Mouse (Mus musculus) CH12.LX (cell line): ENCODE measurements around the gene Sp100. TPM values are rescaled to one million over a fixed set of nuclear protein-coding genes. Genes with fewer than 3 reads are reported as not detected.

Experiments
- DNase-seq: peaks from one replicate; pipeline ENCODE4 v3.0.0-alpha.2; 2013; ENCODE audit errors: extremely low read depth
- H3K27ac ChIP-seq: 2 replicates; pipeline ENCODE4 v1.5.1; 2012; ENCODE audit warnings: low read depth, mild to moderate bottlenecking, control low read depth, moderate library complexity; ENCODE audit not compliant: insufficient read depth
- H3K27me3 ChIP-seq: replicated peaks from 2 replicates; pipeline ENCODE3; 2012; ENCODE audit warnings: inconsistent platforms
- H3K36me3 ChIP-seq, 2 experiments: replicated peaks in 1 of 2; 2 replicates each; pipeline versions ENCODE3 to v1.6.1; 2012; ENCODE audit warnings: inconsistent platforms in 1 of 2, low read length in 1 of 2, mild to moderate bottlenecking in 1 of 2, mixed read lengths in 1 of 2, moderate library complexity in 1 of 2; ENCODE audit not compliant: control insufficient read depth in 1 of 2, insufficient read depth in 1 of 2
- H3K4me1 ChIP-seq, 2 experiments: 2 replicates each; pipeline ENCODE4 v1.6.1; 2012; ENCODE audit warnings: inconsistent platforms in 1 of 2, moderate library complexity in 1 of 2; ENCODE audit not compliant: insufficient read depth in 2 of 2, control insufficient read depth in 1 of 2
- H3K4me2 ChIP-seq: 2 replicates; pipeline ENCODE4 v1.6.1; 2012; ENCODE audit warnings: low read depth, mild to moderate bottlenecking, control low read depth; ENCODE audit not compliant: poor library complexity, insufficient read depth, severe bottlenecking
- H3K4me3 ChIP-seq, 3 experiments: fragments of 150-350 bp in 1 of 3; sonication (generic) in 1 of 3; replicated peaks in 1 of 3; 2 replicates each; pipeline versions ENCODE3 to v1.5.1; 2011 to 2012; ENCODE audit warnings: low read depth in 2 of 3, low read length in 2 of 3, mild to moderate bottlenecking in 2 of 3, moderate library complexity in 2 of 3, control low read depth in 1 of 3, improper control_type of control experiment in 1 of 3, inconsistent platforms in 1 of 3, mixed read lengths in 1 of 3; ENCODE audit not compliant: poor library complexity in 1 of 3
- H3K79me2 ChIP-seq: replicated peaks from 2 replicates; pipeline ENCODE4 v1.6.1; 2012; ENCODE audit warnings: mild to moderate bottlenecking, moderate library complexity; ENCODE audit not compliant: control insufficient read depth, poor library complexity, insufficient read depth, severe bottlenecking; ENCODE audit errors: extremely low read depth
- H3K9ac ChIP-seq: 2 replicates; pipeline ENCODE4 v1.6.1; 2012; ENCODE audit warnings: low read depth, mild to moderate bottlenecking, control low read depth, moderate library complexity; ENCODE audit not compliant: insufficient read depth
- H3K9me3 ChIP-seq: replicated peaks from 2 replicates; pipeline ENCODE3; 2012; ENCODE audit warnings: low read length, inconsistent platforms, mixed read lengths
- CHD1 ChIP-seq: IDR thresholded peaks from 2 replicates; pipeline ENCODE4 v1.6.1; 2012; ENCODE audit warnings: low read depth, low read length, improper control_type of control experiment, inconsistent platforms
- CHD2 ChIP-seq: IDR thresholded peaks from 2 replicates; pipeline ENCODE4 v1.6.1; 2011; ENCODE audit warnings: low read length, improper control_type of control experiment
- CTCF ChIP-seq, 2 experiments: IDR thresholded peaks in 1 of 2; conservative IDR thresholded peaks in 1 of 2; 2 replicates each; pipeline ENCODE4 v1.5.1; 2011 to 2012; ENCODE audit warnings: low read depth in 2 of 2, low read length in 2 of 2, improper control_type of control experiment in 1 of 2, inconsistent platforms in 1 of 2, mild to moderate bottlenecking in 1 of 2, moderate library complexity in 1 of 2
- ELF1 ChIP-seq: IDR thresholded peaks from 2 replicates; pipeline ENCODE4 v1.6.1; 2014; ENCODE audit warnings: low read depth, mild to moderate bottlenecking, inconsistent platforms, low read length, improper control_type of control experiment
- EP300 ChIP-seq: IDR thresholded peaks from 2 replicates; pipeline ENCODE4 v1.6.1; 2011; ENCODE audit warnings: low read length, improper control_type of control experiment
- GABPA ChIP-seq: IDR thresholded peaks from 2 replicates; pipeline ENCODE4 v1.6.1; 2012; ENCODE audit warnings: low read depth, low read length, improper control_type of control experiment, inconsistent platforms; ENCODE audit not compliant: insufficient replicate concordance
- HCFC1 ChIP-seq: IDR thresholded peaks from 2 replicates; pipeline ENCODE4 v1.6.1; 2012; ENCODE audit warnings: low read depth, mild to moderate bottlenecking, inconsistent platforms, low read length, improper control_type of control experiment
- IRF4 ChIP-seq: IDR thresholded peaks from 2 replicates; pipeline ENCODE4 v1.6.1; 2014; ENCODE audit warnings: low read depth, mild to moderate bottlenecking, inconsistent platforms, low read length, improper control_type of control experiment
- JUN ChIP-seq: IDR thresholded peaks from 2 replicates; pipeline ENCODE4 v1.6.1; 2011; ENCODE audit warnings: low read depth, mild to moderate bottlenecking, low read length, improper control_type of control experiment, moderate library complexity; ENCODE audit not compliant: insufficient read depth
- JUND ChIP-seq: conservative IDR thresholded peaks from 2 replicates; pipeline ENCODE4 v1.6.1; 2011; ENCODE audit warnings: low read depth, low read length, improper control_type of control experiment
- MAZ ChIP-seq: IDR thresholded peaks from 2 replicates; pipeline ENCODE4 v1.6.1; 2012; ENCODE audit warnings: low read depth, mild to moderate bottlenecking, inconsistent platforms, low read length, improper control_type of control experiment, moderate library complexity
- MXI1 ChIP-seq: IDR thresholded peaks from 2 replicates; pipeline ENCODE4 v1.6.1; 2011; ENCODE audit warnings: mild to moderate bottlenecking, low read depth, low read length, improper control_type of control experiment
- MYC ChIP-seq: IDR thresholded peaks from 2 replicates; pipeline ENCODE4 v1.6.1; 2011; ENCODE audit warnings: low read depth, mild to moderate bottlenecking, improper control_type of control experiment, low read length
- NELFE ChIP-seq: IDR thresholded peaks from 2 replicates; pipeline ENCODE4 v1.6.1; 2011; ENCODE audit warnings: low read depth, low read length, improper control_type of control experiment
- NRF1 ChIP-seq: IDR thresholded peaks from 2 replicates; pipeline ENCODE4 v1.6.1; 2014; ENCODE audit warnings: low read depth, mild to moderate bottlenecking, inconsistent platforms, low read length, improper control_type of control experiment, moderate library complexity
- PAX5 ChIP-seq: IDR thresholded peaks from 2 replicates; pipeline ENCODE4 v1.6.1; 2012; ENCODE audit warnings: low read length, inconsistent platforms, mixed read lengths
- POLR2A ChIP-seq: IDR thresholded peaks from 2 replicates; pipeline ENCODE4 v1.6.1; 2011; ENCODE audit warnings: low read depth, mild to moderate bottlenecking, improper control_type of control experiment, low read length
- RAD21 ChIP-seq: IDR thresholded peaks from 2 replicates; pipeline ENCODE4 v1.6.1; 2011; ENCODE audit warnings: low read depth, mild to moderate bottlenecking, low read length, improper control_type of control experiment, moderate library complexity
- SIN3A ChIP-seq: IDR thresholded peaks from 2 replicates; pipeline ENCODE4 v1.6.1; 2012; ENCODE audit warnings: low read length, improper control_type of control experiment, inconsistent platforms
- SMC3 ChIP-seq: IDR thresholded peaks from 2 replicates; pipeline ENCODE4 v1.6.1; 2011; ENCODE audit warnings: low read depth, low read length, improper control_type of control experiment
- TCF12 ChIP-seq: IDR thresholded peaks from 2 replicates; pipeline ENCODE4 v1.6.1; 2014; ENCODE audit warnings: low read depth, mild to moderate bottlenecking, inconsistent platforms, low read length, improper control_type of control experiment
- UBTF ChIP-seq: IDR thresholded peaks from 2 replicates; pipeline ENCODE4 v1.6.1; 2012; ENCODE audit warnings: low read depth, mild to moderate bottlenecking, inconsistent platforms, low read length, improper control_type of control experiment, moderate library complexity
- USF1 ChIP-seq: IDR thresholded peaks from 2 replicates; pipeline ENCODE4 v1.6.1; 2014; ENCODE audit warnings: low read depth, mild to moderate bottlenecking, inconsistent platforms, low read length, improper control_type of control experiment
- USF2 ChIP-seq: conservative IDR thresholded peaks from 2 replicates; pipeline ENCODE4 v1.6.1; 2011; ENCODE audit warnings: low read depth, low read length, improper control_type of control experiment
- ZKSCAN1 ChIP-seq: IDR thresholded peaks from 2 replicates; pipeline ENCODE4 v1.6.1; 2012; ENCODE audit warnings: low read depth, inconsistent platforms, low read length, improper control_type of control experiment, borderline replicate concordance
- dilution Hi-C: fragments of 300-500 bp; cut with MboI; formaldehyde crosslinking; loops from 2 replicates; pipeline ENCODE4 v1.14.3; 2020; ENCODE audit warnings: low sequenced_read_pairs; ENCODE audit not compliant: extremely low pct_unique_long_range_greater_than_20kb, extremely low pct_ligation_motif_present
- in situ Hi-C: fragments of 300-500 bp; cut with MboI; formaldehyde crosslinking; loops from 3 replicates; pipeline ENCODE4 v1.14.3; 2019; ENCODE audit warnings: low sequenced_read_pairs, low pct_ligation_motif_present, low pct_unique_long_range_greater_than_20kb, mixed read lengths
- polyA plus RNA-seq: library from polyadenylated mRNA; unstranded; fragments of >175 nt; gene quantifications from 2 replicates; pipeline ENCODE4 v1.2.1, GENCODE M21; 2012; ENCODE audit warnings: low read depth; ENCODE audit not compliant: insufficient read length
- total RNA-seq, 2 experiments: library from RNA; depleted of rRNA; stranded (reverse); fragments of 300-350 nt in 1 of 2; fragments of >200 nt in 1 of 2; gene quantifications; 2 replicates each; pipeline ENCODE4 v1.2.3; 2012 to 2014

The Sp100 gene
- total and polyA plus RNA-seq, 3 experiments: 24.7 to 74.0 (median 59.5) TPM

GRCm38 (mm10) chr1:85680226-85680625 is 30.4 kb downstream of the Sp100 start:
- dilution Hi-C loops: no loop called here
- no peak for DNase-seq
- H3K4me3 ChIP-seq: no peak overlapping the region
- TF ChIP-seq RAD21 (no peak), HCFC1 (no peak), JUND (no peak), ELF1 (no peak), JUN (no peak), PAX5 (no peak), CTCF (conservative IDR thresholded peaks at IDR 0.05 in 1 of 2, IDR thresholded peaks at IDR 0.05 in 1 of 2; ENCODE audit: low read depth in 2 of 2, low read length in 2 of 2) (no peak), CHD1 (no peak), EP300 (no peak), SMC3 (no peak), MXI1 (no peak), SIN3A (no peak), MAZ (no peak), GABPA (no peak), NELFE (no peak), MYC (no peak), ZKSCAN1 (no peak), USF2 (no peak), UBTF (no peak)
- H3K9me3 ChIP-seq: no peaks in the 10 kb centered on the region
- H3K4me1 ChIP-seq: no peaks in the 10 kb centered on the region
- no peak overlapping the region for H3K9ac ChIP-seq
- no peak overlapping the region for H3K4me2 ChIP-seq
- in situ Hi-C loops: no loop called here
- H3K27me3 ChIP-seq: no peaks in the 10 kb centered on the region
- no peak overlapping the region for H3K27ac ChIP-seq
- H3K79me2 ChIP-seq: no peaks in the 10 kb centered on the region
- peaks cover 19 to 75% of the 10 kb centered on the region in 2 experiments for H3K36me3 ChIP-seq

- no peak overlapping the region for H3K4me2 ChIP-seq
- DNase-seq: no peak
- no peaks in the 10 kb centered on the region for H3K79me2 ChIP-seq
- H3K4me3 ChIP-seq: no peak overlapping the region
- no peak overlapping the region for H3K9ac ChIP-seq
- H3K9me3 ChIP-seq: peaks cover 2% of the 10 kb centered on the region
- no peaks in the 10 kb centered on the region for H3K27me3 ChIP-seq
- H3K27ac ChIP-seq: no peak overlapping the region; the same call in 1 of the 2 replicates
- dilution Hi-C loops: no loop called here
- peaks cover 4 to 39% of the 10 kb centered on the region in 2 experiments for H3K36me3 ChIP-seq
- in situ Hi-C loops: no loop called here
- H3K4me1 ChIP-seq: peaks cover 10 to 21% of the 10 kb centered on the region in 2 experiments
- no peak for TF ChIP-seq GABPA
- TF ChIP-seq SIN3A: no peak
- TF ChIP-seq ZKSCAN1: no peak
- no peak for TF ChIP-seq POLR2A
- TF ChIP-seq NRF1: no peak
- TF ChIP-seq CHD2: no peak
- no peak for TF ChIP-seq TCF12
- TF ChIP-seq USF1: no peak
- TF ChIP-seq IRF4: no peak
- TF ChIP-seq RAD21: no peak
- no peak for TF ChIP-seq SMC3
- TF ChIP-seq, all 38 proteins: peak for 0
Measured at GRCm38 (mm10) chr1:85686666-85687065, 36.9 kb downstream of the Sp100 start.
